Mouse (Mus musculus) lung, postnatal 36 days (tissue): ENCODE data around the gene Mast3.

Source experiments
- DNase-seq: peaks from one replicate; pipeline ENCODE4 v3.0.0; 2022; ENCODE audit warnings: mixed read lengths

Mast3 gene

DNA sequence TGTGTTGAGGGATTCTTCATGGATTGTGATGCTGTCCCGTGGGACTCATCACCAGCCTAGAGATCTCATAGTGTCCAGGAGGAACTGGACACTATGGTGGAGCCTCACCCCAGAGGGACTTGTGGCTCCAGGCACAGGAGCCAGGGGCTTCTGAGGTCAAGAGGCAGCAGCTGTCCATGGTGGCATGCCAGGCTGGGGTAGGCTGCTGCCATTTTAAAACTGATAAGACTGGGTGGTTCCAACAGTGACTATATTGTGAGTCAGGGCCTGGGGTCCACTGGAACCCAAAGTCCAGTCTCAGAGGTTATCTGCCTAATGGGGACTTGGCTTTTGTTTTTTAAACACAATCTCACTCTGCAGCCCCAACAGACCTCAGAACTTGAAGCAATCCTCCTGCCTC, 3.0 kb downstream of the Mast3 start:
- DNase-seq = no peak

- peak; percentile 15 for DNase-seq
These were observed 3.7 kb downstream of the Mast3 start for GRCm38 (mm10) chr8:70801156-70801555.

DNA sequence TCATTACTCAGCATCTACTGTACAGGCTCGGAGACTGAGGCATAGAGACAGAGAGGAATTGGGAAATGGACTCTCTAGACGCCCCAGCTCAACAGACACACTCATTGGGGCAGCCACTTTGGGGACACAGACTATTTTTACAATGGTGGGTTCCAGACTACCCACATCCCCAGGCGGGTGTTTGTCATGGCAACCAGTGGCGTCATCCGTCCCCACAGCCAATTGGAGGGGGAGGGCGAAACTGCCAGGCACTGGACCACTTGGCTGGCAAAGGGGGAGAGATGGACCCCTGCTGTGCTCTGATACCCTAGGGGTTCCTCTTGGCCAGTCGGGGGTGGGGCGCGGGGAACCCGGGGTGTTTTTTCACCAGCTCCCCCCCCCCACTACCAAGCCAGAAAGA, 4.2 kb downstream of the Mast3 start:
- no peak for DNase-seq

DNA sequence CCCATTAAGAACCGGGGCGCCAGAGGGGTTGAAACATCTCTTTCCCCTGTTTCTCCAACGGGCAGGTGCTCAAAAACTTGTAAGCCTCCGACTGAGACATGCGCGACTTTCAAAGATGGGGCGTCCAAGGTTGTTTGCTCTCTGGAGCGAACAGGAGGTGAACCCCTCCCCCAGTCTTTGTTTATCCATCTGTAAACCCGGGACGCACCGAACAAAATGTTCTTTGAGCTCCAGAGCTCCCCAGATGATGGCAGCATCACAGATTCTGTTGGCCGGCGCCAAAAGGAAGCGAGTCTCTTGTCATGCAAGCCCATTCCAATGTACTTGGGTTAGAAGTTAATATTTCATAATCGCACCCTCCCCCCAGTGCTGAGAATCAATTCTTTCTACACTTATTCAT, 6.6 kb downstream of the Mast3 start:
- DNase-seq = peak; percentile 56

- DNase-seq = peak; percentile 93
These were observed 7.5 kb downstream of the Mast3 start for GRCm38 (mm10) chr8:70797081-70798070.

- DNase-seq = no peak
These were observed 8.3 kb downstream of the Mast3 start for GRCm38 (mm10) chr8:70796403-70797080.

DNA sequence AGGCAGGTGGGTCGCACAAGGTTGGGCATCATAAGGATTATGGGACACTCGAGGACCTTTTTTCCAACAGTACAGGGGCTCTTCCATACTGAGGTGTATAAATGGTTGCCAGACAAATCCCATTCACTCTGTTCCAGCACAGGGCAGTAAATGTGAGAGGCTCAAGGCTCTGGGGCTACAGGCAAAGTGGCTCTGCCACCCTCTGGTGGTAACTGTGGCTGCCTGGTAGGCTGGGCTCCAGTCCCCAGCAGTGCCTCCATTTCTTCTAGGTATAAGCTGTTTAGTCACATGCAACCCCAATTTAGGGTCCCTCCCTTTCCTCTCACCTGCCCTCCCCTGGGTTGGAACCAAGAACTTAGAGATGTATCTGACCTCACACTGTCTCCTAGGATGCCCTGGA, 9.5 kb downstream of the Mast3 start:
- no peak for DNase-seq

GRCm38 (mm10) chr8:70794215-70794614, 10.6 kb downstream of the Mast3 start:
- no peak for DNase-seq

GRCm38 (mm10) chr8:70792700-70793099, 12.2 kb downstream of the Mast3 start:
- DNase-seq = peak; percentile 93

DNA sequence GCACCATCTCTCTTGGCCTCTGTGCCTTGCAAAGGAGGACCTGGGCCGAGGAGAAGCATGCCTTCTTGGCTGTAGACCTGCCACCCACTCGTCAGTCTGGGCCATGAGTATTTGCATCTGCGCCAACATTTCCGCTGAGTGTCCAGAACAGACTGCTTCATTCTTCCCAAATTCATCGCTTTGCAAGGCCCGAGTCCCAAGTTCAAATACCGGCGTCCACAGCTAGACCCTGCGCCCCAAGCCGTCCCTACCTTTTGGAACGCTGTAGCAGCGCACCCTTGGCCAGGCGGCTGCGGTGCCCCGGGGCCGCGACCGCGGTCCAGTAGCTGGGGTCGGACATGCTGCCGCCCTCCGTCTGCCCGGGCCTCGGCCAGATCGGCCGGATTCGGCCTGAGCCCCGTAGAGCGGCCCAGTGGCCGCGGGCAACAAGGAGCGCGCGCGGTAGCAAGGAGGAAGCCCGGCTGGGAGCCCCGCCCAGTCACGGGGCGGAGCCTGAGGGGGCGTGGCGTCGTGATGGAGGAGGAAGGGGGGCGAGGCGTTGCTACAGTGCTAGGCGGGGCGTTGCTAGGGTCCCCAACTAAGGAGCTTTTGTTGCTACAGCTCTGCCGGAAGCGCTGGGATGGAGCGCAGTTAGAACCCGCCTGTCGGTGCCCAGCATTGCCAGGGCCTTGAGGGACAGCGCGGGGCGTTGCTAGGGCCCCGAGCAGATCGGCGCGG, 12.7 kb downstream of the Mast3 start:
- peak; percentile 98 for DNase-seq

DNA sequence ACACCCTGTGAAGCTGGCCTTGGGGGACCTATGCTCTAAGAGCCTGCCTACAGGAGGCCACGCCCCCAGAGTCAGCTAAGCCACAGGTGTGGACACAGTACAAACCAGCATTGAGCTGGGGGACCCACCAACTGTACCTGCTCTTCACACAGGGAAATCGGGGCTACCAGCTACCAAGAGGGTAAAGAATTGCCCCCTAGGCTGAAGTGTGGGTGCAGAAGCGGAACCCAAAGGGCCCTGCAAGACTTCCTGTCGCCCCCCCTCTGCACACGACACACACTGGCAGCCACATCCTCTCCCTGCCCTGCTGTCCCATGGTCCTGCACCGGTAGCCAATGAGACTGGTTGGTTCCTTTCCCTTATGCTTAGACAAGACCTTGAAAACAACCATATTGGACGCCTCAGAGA, 13.6 kb downstream of the Mast3 start:
- DNase-seq = peak; percentile 69

DNA sequence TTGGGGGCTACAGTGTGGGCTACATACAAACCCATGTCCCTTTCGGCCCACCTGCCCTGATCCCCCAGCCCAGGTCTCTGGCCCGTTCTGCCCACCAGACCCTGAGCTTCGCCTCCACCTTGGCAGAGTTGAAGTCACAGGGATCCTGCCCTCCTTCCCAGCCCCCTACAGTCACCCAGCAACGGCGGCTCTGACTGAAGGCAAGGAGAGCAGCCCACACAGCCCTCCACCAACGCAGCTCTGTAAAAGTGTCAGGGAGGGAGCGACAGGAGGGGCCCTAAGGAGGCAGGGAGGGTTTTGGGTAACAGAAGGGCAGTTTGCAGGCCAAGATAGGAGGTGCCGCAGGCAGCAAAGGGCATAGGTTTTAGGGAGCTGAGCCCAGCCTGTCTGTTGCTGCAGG, 14.0 kb downstream of the Mast3 start:
- no peak for DNase-seq

GRCm38 (mm10) chr8:70789046-70789445, 15.8 kb downstream of the Mast3 start:
- DNase-seq = no peak

GRCm38 (mm10) chr8:70787941-70788667, 16.8 kb downstream of the Mast3 start:
- DNase-seq = peak; percentile 68

- DNase-seq = no peak
These were observed 17.8 kb downstream of the Mast3 start for GRCm38 (mm10) chr8:70787051-70787445.

DNA sequence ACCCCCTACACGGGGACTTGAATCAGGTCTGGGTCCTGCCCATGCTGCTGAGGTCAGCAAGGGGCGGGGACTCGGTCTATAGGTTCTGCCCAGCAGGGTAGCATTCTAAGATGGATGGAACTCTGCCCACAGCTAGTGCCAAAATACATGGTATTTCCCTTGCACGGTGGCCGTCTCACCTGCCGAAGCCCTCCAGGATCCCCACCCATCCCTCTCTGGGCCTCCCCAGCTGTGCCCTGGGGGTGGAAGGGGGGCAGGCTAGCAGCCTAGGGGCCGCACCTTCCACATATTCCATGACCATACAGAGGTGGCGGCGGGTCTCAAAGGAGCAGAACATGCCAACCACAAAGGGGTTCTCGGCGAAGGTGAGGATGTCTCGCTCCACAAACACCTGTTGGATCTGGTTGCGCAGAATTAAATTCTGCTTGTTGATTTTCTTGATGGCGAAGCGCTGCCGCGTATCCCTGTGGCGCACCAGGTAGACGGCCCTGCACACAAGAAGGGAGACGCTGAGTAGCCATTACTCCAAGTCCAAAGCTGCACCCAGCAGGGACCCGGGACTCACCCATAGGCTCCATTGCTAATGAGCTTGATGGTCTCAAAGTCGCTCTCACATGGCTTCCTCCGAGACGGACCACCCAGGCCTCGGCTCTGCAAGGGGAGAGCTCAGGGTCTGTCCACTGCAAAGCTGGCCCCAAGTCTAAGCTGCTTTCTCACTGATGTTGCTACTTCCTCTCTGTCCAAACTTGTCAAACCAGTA, 18.4 kb downstream of the Mast3 start:
- DNase-seq = no peak

DNA sequence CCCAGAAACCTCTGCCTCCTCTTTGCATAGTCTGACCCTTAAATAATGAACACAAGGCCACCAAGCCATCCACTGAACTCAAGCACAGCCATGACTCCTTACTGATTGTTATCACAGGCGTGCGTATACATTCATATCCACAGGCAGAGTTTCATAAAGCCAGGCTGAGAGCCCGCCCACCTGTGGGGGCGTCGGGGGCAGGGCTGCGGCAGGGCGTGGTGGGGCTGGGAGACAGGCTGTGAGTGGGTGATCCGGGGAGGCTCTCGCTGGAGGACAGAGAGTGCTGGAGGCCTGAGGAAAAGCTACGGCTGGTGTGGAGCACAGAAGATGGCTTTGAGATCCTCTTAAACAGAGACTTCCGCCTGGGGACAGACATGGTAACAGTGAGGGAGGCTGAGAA, 24.8 kb downstream of the Mast3 start:
- DNase-seq = no peak

DNA sequence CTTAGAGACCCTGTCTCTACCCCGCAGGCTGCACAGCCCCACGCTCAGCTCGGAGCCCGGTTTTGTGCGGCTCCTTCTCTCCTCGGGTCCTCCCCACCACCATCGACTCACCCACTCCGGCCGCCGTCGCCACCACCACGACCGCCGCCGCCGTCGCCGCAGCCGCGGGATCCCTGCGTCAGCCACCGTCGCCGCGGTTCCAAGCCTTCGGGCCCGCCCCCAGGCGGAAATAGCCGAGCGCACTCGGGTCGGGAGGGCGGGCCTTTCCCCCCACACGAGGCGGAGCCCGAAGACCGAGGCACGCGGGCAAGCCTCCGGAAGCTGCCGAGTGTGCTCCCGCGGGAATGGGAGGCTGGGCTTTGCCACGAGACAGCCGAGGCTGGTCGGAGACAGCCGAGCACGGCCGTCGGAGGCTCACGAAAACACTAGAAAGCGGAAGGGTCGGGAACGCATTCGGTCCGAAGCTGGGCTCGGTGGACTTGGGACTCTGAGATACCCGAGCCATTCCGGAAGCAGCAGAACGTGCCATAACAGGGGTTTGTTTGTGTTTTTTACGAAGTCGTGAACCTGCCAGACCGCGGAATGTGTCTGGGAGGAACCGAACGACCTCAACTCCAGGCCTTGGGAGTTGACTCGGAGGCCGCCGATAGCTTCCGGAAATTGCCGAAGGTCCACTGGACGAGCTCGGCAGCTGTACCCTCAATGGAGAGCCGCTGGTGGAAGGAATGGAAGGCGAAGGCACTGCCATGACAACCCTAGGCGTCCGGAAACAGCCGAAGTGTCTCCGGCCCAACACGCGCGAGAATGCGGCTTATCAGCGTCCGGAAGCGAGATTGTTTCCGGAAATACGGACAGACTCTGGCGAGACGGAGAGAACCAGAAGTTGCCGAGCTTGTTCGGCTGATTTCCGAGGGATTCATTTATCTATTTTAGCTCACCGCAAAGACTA, 28.1 kb downstream of the Mast3 start, which contains the start of gene Pik3r2:
Gene Pik3r2, minus strand, starts transcription at position 218 of the 949 bp plus-strand sequence.
- peak; percentile 98 for DNase-seq

DNA sequence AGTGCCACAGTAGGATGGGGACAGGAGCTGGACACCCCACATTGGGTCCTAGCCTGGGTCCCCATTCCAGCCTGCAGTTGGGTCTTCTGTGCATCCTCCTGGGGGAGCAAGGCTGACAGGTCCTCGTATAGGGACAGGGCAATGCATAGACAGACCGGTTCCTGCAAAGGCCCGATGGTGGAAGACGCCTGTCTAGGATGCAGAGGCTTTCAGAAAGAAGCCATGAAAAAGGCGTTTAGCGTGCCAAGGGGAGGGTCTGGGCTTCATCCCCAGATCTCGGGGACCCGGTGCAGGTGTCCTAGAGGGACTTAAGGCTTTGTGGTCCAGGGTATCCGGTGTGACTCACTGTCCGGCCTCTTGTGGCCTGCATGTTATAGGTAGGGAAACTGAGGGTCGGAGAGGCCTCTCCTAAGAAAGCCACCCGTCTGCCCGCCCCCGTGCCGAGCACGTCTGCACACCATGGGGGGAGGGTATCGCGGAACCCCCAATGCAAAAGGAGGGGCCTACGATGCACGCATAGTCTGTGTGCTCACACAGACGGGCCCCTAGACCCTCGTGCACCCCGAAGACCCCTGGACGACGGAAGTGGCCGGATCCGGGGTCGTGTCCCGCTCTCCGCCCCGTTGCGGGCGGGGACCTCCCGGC, 28.9 kb downstream of the Mast3 start:
- DNase-seq = no peak

DNA sequence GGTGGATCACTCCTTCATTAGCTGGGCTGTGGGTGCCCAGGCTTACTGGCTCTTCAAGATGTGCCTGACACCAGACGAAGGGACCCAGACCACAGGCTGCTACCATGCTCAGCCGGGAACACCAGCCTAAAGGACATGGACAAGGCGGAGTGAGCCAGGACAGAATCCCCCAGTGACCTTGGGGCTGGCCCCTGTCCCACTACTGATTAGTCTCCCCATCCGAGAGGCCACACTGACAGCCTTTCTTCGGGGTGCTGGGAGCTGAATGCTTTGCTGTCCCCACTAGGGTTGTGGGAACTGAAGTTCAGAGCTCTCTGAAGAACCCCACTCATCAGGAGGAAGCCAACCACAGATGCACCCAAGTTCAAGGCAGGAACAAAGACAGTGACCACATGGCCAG, 29.6 kb downstream of the Mast3 start:
- no peak for DNase-seq
